Mouse (Mus musculus): ENCODE data around the gene Fxyd6. TPM values are rescaled to one million over a fixed set of nuclear protein-coding genes. Genes with fewer than 3 reads are reported as not detected.

The Fxyd6 gene
- polyA plus RNA-seq, 1 experiment from 2014 or later = 377 TPM

GRCm38 (mm10) chr9:45370616-45371336 is 791 bp downstream of the Fxyd6 start:
- WGBS = 2% methylated on average over 25 of the region's 25 CpGs
- Histone ChIP-seq H3K27ac (peak overlapping the region; percentile 84), H3K4me3 (replicated peaks; ENCODE audit: low read length) (peak overlapping the region; percentile 55), H3K4me1 (replicated peaks; ENCODE audit: control insufficient read depth, insufficient read depth, low read length) (peaks cover 19% of the 10 kb centered on the region), H3K4me2 (replicated peaks) (peak overlapping the region; percentile 69), H3K27me3 (ENCODE audit: control insufficient read depth, insufficient read depth, low read length) (no peaks in the 10 kb centered on the region), H3K36me3 (replicated peaks; ENCODE audit: control insufficient read depth, insufficient read depth) (peaks cover 6% of the 10 kb centered on the region; the same call in 1 of the 2 replicates), H3K9ac (peak overlapping the region; percentile 72), H3K9me3 (ENCODE audit: control insufficient read depth, low read length) (no peaks in the 10 kb centered on the region)
- DNase-seq (ENCODE audit: low spot score) = peak; percentile 48
- peak; percentile 12; the same call in 1 of the 2 replicates for ATAC-seq (ENCODE audit: low FRiP score)

GRCm38 (mm10) chr9:45371337-45371707 is 1.3 kb downstream of the Fxyd6 start:
- peak overlapping the region; percentile 55 for H3K4me3 ChIP-seq (replicated peaks; ENCODE audit: low read length)
- WGBS = 3% methylated on average over 2 of the region's 2 CpGs
- peak; percentile 69 for ATAC-seq (ENCODE audit: low FRiP score)
- peak overlapping the region; percentile 84 for H3K27ac ChIP-seq
- H3K27me3 ChIP-seq (ENCODE audit: control insufficient read depth, insufficient read depth, low read length) = no peaks in the 10 kb centered on the region
- H3K36me3 ChIP-seq (replicated peaks; ENCODE audit: control insufficient read depth, insufficient read depth) = peaks cover 6% of the 10 kb centered on the region; the same call in 1 of the 2 replicates
- peak overlapping the region; percentile 72 for H3K9ac ChIP-seq
- peak; percentile 77 for DNase-seq (ENCODE audit: low spot score)
- peak overlapping the region; percentile 69 for H3K4me2 ChIP-seq (replicated peaks)
- H3K9me3 ChIP-seq (ENCODE audit: control insufficient read depth, low read length) = no peaks in the 10 kb centered on the region
- H3K4me1 ChIP-seq (replicated peaks; ENCODE audit: control insufficient read depth, insufficient read depth, low read length) = peaks cover 22% of the 10 kb centered on the region

- peaks cover 6% of the 10 kb centered on the region; the same call in 1 of the 2 replicates for H3K36me3 ChIP-seq (replicated peaks; ENCODE audit: control insufficient read depth, insufficient read depth)
- H3K4me3 ChIP-seq (replicated peaks; ENCODE audit: low read length) = no peak overlapping the region
- H3K27me3 ChIP-seq (ENCODE audit: control insufficient read depth, insufficient read depth, low read length) = no peaks in the 10 kb centered on the region
- no peak overlapping the region for H3K27ac ChIP-seq
- no peaks in the 10 kb centered on the region for H3K9me3 ChIP-seq (ENCODE audit: control insufficient read depth, low read length)
- H3K4me2 ChIP-seq (replicated peaks) = no peak overlapping the region
- H3K9ac ChIP-seq = no peak overlapping the region
- WGBS = 83% methylated on average over 3 of the region's 3 CpGs
- ATAC-seq (ENCODE audit: low FRiP score) = no peak
- H3K4me1 ChIP-seq (replicated peaks; ENCODE audit: control insufficient read depth, insufficient read depth, low read length) = peaks cover 35% of the 10 kb centered on the region
- DNase-seq (ENCODE audit: low spot score) = no peak
Measured at GRCm38 (mm10) chr9:45373896-45374295, 3.9 kb downstream of the Fxyd6 start.

GRCm38 (mm10) chr9:45374988-45375502 is 5.1 kb downstream of the Fxyd6 start:
- no peak overlapping the region for H3K9ac ChIP-seq
- no peaks in the 10 kb centered on the region for H3K27me3 ChIP-seq (ENCODE audit: control insufficient read depth, insufficient read depth, low read length)
- DNase-seq (ENCODE audit: low spot score) (no peak), ATAC-seq (ENCODE audit: low FRiP score) (no peak)
- peaks cover 35% of the 10 kb centered on the region for H3K4me1 ChIP-seq (replicated peaks; ENCODE audit: control insufficient read depth, insufficient read depth, low read length)
- no peak overlapping the region for H3K27ac ChIP-seq
- H3K9me3 ChIP-seq (ENCODE audit: control insufficient read depth, low read length) = no peaks in the 10 kb centered on the region
- 95% methylated on average over 6 of the region's 6 CpGs for WGBS
- H3K4me3 ChIP-seq (replicated peaks; ENCODE audit: low read length) = no peak overlapping the region
- peaks cover 6% of the 10 kb centered on the region; the same call in 1 of the 2 replicates for H3K36me3 ChIP-seq (replicated peaks; ENCODE audit: control insufficient read depth, insufficient read depth)
- H3K4me2 ChIP-seq (replicated peaks) = no peak overlapping the region

- WGBS = 76% methylated on average over 4 of the region's 4 CpGs
- Histone ChIP-seq H3K4me3 (replicated peaks; ENCODE audit: low read length) (no peak overlapping the region), H3K36me3 (replicated peaks; ENCODE audit: control insufficient read depth, insufficient read depth) (peaks cover 6% of the 10 kb centered on the region; the same call in 1 of the 2 replicates), H3K9ac (no peak overlapping the region), H3K9me3 (ENCODE audit: control insufficient read depth, low read length) (no peaks in the 10 kb centered on the region), H3K4me1 (replicated peaks; ENCODE audit: control insufficient read depth, insufficient read depth, low read length) (peaks cover 41% of the 10 kb centered on the region), H3K27ac (no peak overlapping the region), H3K4me2 (replicated peaks) (no peak overlapping the region), H3K27me3 (ENCODE audit: control insufficient read depth, insufficient read depth, low read length) (no peaks in the 10 kb centered on the region)
- ATAC-seq (ENCODE audit: low FRiP score) = no peak
- no peak for DNase-seq (ENCODE audit: low spot score)
Measured at GRCm38 (mm10) chr9:45376427-45376826, 6.4 kb downstream of the Fxyd6 start.

- ATAC-seq (ENCODE audit: low FRiP score) = no peak
- DNase-seq (ENCODE audit: low spot score) = no peak
- H3K4me1 ChIP-seq (replicated peaks; ENCODE audit: control insufficient read depth, insufficient read depth, low read length) = peaks cover 41% of the 10 kb centered on the region
Measured at GRCm38 (mm10) chr9:45376883-45377282, 6.9 kb downstream of the Fxyd6 start.

GRCm38 (mm10) chr9:45380411-45381251 is 10.6 kb downstream of the Fxyd6 start:
- H3K4me3 ChIP-seq (replicated peaks; ENCODE audit: low read length) = no peak overlapping the region
- no peaks in the 10 kb centered on the region for H3K9me3 ChIP-seq (ENCODE audit: control insufficient read depth, low read length)
- H3K4me1 ChIP-seq (replicated peaks; ENCODE audit: control insufficient read depth, insufficient read depth, low read length) = peaks cover 32% of the 10 kb centered on the region
- peak overlapping the region; percentile 66 for H3K27ac ChIP-seq
- DNase-seq (ENCODE audit: low spot score) (peak; percentile 31), ATAC-seq (ENCODE audit: low FRiP score) (peak; percentile 70; the same call in 1 of the 2 replicates)
- H3K36me3 ChIP-seq (replicated peaks; ENCODE audit: control insufficient read depth, insufficient read depth) = no peaks in the 10 kb centered on the region; the same call in 1 of the 2 replicates
- peak overlapping the region; percentile 2; the same call in 1 of the 2 replicates for H3K9ac ChIP-seq
- no peak overlapping the region for H3K4me2 ChIP-seq (replicated peaks)
- no peaks in the 10 kb centered on the region for H3K27me3 ChIP-seq (ENCODE audit: control insufficient read depth, insufficient read depth, low read length)
- WGBS = 34% methylated on average over 10 of the region's 10 CpGs

More at GRCm38 (mm10) chr9:45376883-45377282, 6.9 kb downstream of the Fxyd6 start:
- Histone ChIP-seq H3K4me2 (replicated peaks) (no peak overlapping the region), H3K27me3 (ENCODE audit: control insufficient read depth, insufficient read depth, low read length) (no peaks in the 10 kb centered on the region), H3K36me3 (replicated peaks; ENCODE audit: control insufficient read depth, insufficient read depth) (peaks cover 6% of the 10 kb centered on the region; the same call in 1 of the 2 replicates), H3K4me3 (replicated peaks; ENCODE audit: low read length) (no peak overlapping the region), H3K9ac (no peak overlapping the region), H3K9me3 (ENCODE audit: control insufficient read depth, low read length) (no peaks in the 10 kb centered on the region), H3K27ac (no peak overlapping the region)
- 71% methylated on average over 2 of the region's 2 CpGs for WGBS

GRCm38 (mm10) chr9:45382336-45382735 is 12.4 kb downstream of the Fxyd6 start:
- H3K36me3 ChIP-seq (replicated peaks; ENCODE audit: control insufficient read depth, insufficient read depth) = no peaks in the 10 kb centered on the region
- H3K27me3 ChIP-seq (ENCODE audit: control insufficient read depth, insufficient read depth, low read length) = no peaks in the 10 kb centered on the region
- no peaks in the 10 kb centered on the region for H3K9me3 ChIP-seq (ENCODE audit: control insufficient read depth, low read length)
- no peak overlapping the region for H3K4me3 ChIP-seq (replicated peaks; ENCODE audit: low read length)
- 60% methylated on average over 5 of the region's 5 CpGs for WGBS
- H3K4me2 ChIP-seq (replicated peaks) = no peak overlapping the region
- H3K4me1 ChIP-seq (replicated peaks; ENCODE audit: control insufficient read depth, insufficient read depth, low read length) = peaks cover 23% of the 10 kb centered on the region
- no peak overlapping the region for H3K9ac ChIP-seq
- no peak for ATAC-seq (ENCODE audit: low FRiP score)
- DNase-seq (ENCODE audit: low spot score) = no peak
- H3K27ac ChIP-seq = no peak overlapping the region

- Histone ChIP-seq H3K4me2 (replicated peaks) (no peak overlapping the region), H3K4me1 (replicated peaks; ENCODE audit: control insufficient read depth, insufficient read depth, low read length) (peaks cover 23% of the 10 kb centered on the region), H3K36me3 (replicated peaks; ENCODE audit: control insufficient read depth, insufficient read depth) (no peaks in the 10 kb centered on the region), H3K9me3 (ENCODE audit: control insufficient read depth, low read length) (no peaks in the 10 kb centered on the region), H3K27ac (no peak overlapping the region), H3K27me3 (ENCODE audit: control insufficient read depth, insufficient read depth, low read length) (no peaks in the 10 kb centered on the region), H3K9ac (no peak overlapping the region), H3K4me3 (replicated peaks; ENCODE audit: low read length) (no peak overlapping the region)
- WGBS = 65% methylated on average over 5 of the region's 5 CpGs
- no peak for ATAC-seq (ENCODE audit: low FRiP score)
- no peak for DNase-seq (ENCODE audit: low spot score)
Measured at GRCm38 (mm10) chr9:45382834-45383233, 12.8 kb downstream of the Fxyd6 start.

All from hindbrain, embryonic 14.5 days (tissue).